Mouse (Mus musculus): ENCODE measurements at regions not wholly inside any gene's neighbourhood (a gene's known extent, or its start where the extent isn't known, plus 50 kb on each side); places are given as distances from the start of the nearest gene placed in this dataset.

DNA sequence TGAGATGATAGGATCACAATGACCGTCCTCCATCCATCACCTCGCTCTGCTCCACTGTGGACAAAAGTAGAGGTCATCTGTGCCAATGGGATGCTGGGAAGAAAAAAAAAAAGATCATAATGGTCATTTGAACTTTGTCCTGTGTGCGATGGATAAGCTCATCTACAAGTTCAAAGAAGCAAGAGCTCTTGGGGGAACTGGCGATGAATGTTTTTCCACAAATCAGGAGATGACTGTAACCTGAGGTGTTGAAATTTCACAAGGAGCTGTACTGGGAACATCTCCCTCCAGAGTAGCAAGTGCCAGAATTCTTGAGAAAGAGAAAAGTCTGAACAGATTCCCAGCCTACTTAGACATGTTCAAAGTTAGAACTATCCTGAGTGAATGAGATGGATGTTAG lies 287.0 kb downstream of the Tns3 start:
- no peak for DNase-seq

DNA sequence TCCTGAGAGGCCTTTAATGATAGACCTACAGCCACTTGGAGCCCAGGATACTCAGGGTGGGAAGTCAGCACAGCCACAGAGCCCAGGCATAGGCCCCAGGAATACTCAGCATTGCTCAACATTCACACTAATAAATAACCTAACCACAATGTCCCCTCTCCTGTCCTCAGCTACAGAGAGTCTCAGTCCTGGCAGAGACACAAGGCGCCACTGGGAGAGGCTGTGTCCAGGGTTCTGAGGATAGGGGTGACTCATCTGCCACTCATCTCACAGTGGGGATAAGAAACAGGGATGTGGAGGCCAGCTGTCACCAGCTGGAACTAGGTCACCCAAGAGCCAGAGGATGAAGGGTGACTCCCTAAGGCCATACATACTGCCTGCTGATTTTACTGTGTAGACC lies 298.8 kb downstream of the Tns3 start:
- DNase-seq = peak; percentile 56

DNA sequence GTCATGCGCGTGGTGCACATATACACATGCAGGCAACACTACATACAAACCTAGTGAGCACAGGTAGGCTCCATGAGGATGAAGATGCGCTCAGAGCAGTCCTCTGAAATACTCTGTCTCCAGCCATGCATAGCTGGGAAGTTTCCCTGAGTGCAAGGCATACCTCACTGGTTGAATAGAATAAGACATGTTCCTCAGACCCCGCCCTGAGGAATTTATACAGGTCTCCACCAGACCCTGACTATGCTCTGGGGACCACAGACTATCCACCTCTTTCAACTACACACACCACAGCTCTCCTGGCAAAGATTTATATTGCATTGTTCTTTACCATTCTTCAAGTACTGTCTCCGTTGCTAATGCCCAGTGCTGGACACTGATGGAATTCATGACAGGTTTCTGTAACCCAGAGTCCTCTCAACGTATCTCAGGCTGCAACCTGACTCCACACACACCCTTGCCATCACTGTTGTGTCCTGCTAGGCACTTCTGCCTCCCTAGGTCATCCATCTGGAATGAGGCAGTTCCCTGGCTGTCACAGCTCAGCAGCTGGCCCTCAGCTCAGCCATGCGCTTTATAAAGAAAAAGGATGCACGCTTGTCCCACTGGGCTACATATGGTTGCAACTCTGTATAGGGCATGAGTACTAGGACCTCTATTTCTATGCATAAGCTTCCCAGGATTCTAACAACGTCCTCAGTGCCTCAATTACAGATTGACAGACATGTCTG lies 299.5 kb downstream of the Tns3 start:
- DNase-seq = no peak

DNA sequence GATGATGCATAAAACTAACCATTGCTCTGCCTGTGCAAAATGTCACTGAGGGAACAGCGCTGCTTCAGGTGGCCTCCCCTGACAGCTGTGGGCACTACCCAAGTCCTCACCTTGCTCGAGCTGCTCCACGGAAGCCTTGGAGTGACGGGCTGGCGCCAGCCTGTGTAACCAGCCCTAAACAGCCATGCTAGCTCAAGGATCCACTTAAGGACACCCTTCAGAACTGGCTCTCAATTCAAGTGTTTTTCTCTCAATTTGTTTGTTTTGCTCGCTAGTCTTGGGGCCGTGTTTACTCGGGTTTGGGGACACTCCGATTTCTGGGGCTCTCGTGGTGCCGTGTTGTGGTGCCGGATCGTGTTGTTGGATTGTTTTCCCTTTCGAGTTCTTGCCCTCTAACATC lies 319.4 kb downstream of the Tns3 start:
- DNase-seq = no peak

- peak; percentile 46 for DNase-seq
These were observed 361.8 kb downstream of the Tns3 start for GRCm38 (mm10) chr11:8302347-8303188.

DNA sequence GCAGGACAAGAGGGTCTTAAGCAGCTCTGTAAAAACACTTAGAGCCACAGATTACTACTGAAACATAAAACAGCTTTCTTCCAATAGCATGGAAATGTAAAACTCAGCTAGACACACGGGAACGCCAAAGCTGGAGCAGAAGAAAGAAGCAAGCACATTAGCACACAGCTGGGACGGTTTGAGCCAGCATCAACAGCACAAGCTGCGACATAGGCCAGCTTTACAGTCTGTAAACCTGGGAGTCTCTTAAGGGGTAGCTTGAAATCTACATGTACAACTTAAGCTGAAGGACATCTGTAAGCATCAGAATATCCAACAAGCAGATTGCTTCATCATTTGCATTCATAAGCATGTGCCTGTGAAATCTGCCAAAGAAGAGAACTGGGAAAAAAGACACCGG lies 366.9 kb downstream of the Tns3 start:
- DNase-seq = no peak

GRCm38 (mm10) chr11:8293322-8294014 lies 370.9 kb downstream of the Tns3 start:
- no peak for DNase-seq

DNA sequence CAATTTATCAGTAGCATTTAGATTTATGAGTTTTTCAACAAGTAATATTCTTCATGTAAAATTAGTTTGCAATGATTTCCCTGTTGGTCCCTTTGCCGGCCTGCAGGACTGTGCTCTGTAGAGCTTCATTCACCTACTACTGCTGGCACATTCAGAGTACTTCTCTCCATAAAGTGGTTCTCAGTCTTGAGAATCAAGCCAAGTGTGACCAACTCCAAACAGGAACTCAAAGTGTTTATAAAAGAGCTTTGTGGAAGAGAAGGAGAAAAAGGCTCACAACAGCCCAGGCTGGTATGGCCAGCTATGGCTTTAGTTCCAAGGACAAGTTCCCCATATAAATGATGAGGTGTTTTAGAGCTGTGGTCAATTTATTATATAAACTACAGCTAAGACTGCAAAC lies 379.1 kb downstream of the Tns3 start:
- no peak for DNase-seq

- DNase-seq = no peak
These were observed 389.1 kb downstream of the Tns3 start for GRCm38 (mm10) chr11:8275203-8275602.

DNA sequence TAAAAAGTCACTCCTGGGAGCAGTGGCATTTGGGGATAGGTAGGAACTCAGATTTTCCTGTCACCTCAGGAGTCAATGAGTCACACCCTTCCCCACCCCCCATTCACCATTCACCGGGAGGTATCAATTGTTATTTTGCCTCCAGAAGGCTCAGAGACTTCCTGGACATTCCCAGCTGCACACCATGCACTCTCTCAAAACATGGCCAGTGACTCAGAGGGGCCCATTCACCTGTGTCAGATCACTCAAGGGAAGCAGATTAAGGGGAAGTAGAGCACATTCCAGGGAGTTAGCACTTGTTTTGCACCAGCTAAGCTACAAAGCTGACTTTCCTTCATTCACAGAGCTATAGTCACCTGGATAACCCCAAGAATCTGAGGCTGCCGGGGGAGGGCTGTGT lies 395.2 kb downstream of the Tns3 start:
- no peak for DNase-seq

- no peak for DNase-seq
These were observed 410.3 kb downstream of the Tns3 start for GRCm38 (mm10) chr11:8254036-8254435.

GRCm38 (mm10) chr11:8251360-8251759 lies 413.0 kb downstream of the Tns3 start:
- no peak for DNase-seq

GRCm38 (mm10) chr11:8249468-8249867 lies 414.9 kb downstream of the Tns3 start:
- DNase-seq = no peak

DNA sequence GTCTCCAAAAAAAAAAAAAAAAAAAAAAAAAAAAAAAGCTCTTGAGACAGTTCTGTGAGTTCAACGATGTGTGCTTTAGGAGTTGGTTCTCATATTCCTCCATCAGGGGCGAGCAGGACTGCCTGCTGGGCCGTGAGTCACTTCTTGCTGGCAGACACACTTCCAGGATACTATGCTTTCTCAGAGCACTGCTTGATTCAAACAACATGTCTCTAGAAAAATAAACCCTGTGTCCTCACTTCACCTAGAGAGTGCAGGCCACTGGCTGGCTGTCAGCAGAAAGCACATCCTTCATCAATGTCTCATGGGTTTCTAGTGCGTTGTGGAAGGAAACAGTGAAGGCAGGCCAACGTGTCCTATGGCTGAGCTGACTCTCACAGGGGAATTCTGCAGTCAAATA lies 416.8 kb downstream of the Tns3 start:
- peak; percentile 22 for DNase-seq

DNA sequence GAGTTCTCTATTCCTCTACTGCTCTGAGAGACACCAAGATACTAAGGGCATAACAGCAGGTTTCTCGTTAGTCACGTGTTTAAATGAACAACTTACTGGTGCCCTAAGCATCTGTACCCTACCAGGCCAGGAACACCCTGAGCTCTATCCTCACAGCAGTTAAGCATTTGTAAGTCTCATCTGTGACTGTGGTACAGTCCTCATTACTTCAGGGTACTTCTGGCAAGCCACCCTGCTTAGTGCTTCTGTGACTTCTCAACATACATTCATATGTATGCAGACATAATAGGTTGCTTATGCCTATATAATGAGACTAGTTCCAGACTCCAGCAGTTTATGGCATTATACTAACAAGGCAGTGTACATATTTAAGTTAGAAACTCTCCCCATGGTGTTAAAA lies 417.3 kb downstream of the Tns3 start:
- no peak for DNase-seq

GRCm38 (mm10) chr11:8245408-8246003 lies 418.8 kb downstream of the Tns3 start:
- no peak for DNase-seq

GRCm38 (mm10) chr11:8238498-8238897 lies 425.8 kb downstream of the Tns3 start:
- no peak for DNase-seq

DNA sequence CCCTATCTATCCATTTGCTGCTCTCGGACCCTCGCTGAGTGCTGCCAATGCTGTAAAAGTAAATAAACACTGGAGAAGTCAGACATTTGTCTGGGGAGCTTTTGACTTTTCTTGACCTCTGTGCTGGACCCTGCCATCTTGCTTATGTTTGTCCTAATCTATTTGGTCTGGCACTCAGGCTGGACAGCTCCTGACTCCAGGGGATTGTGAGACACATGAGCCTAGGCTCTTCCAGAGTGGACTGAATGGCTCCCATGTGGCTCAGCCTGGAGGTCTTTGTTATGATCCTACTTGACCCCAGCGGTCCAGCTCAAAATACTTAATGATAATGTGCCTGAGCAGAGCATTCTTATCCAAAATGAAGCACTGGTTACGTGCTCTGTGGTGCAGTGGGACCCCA lies 426.8 kb downstream of the Tns3 start:
- DNase-seq = no peak

- peak; percentile 56 for DNase-seq
These were observed 428.3 kb downstream of the Tns3 start for GRCm38 (mm10) chr11:8236056-8236455.

GRCm38 (mm10) chr11:8232636-8233189 lies 431.6 kb downstream of the Tns3 start:
- no peak for DNase-seq

DNA sequence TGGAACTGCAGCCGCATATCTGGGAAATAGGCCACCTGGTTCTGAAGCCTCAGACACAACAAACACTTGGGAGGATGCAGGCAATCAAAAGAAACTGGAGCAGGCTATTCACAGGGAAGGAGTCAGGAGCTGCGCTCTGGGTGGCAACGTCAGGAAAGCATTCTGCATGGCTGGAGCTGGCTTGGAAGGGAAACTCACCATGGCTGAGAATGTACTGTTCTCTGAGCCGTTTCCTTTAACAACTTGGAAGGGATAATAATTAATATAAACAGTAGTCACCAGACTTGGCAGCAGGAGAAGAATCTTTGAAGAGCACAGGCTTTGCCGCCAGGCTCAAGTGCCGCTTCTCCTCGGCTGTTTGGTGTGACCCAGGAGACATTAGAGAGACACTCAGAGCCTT lies 434.5 kb downstream of the Tns3 start:
- no peak for DNase-seq

DNA sequence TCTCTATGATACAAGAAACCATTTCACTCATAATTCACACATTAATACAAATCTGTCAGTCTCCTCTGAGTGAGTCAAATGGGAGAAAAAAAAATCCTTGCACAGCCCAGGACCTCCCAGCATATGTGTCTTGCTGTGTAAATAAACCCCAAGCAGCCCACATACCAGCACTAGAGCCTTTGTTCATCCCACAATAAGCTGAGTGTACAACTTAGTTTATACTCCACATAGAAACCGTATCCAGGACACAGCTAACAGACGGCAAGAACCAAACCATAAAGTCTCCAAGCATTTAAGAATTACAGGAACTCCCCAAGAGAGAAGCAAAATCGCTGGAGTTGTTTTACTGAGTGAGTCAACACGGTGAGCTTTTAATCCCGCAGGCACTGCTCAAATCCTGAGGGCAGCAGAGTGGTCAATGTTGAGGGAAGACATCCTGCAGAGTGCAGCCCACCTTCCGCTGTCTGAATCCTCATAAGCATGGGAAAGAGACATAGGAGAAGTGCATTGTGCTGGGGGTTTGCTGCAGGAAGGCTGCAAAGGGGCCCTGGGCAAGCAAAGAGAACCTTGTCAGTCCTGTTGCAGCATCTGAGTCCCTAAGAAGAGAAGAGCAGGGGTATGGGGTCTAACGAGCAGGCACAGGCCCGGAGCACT lies 436.4 kb downstream of the Tns3 start:
- no peak for DNase-seq
